Mouse (Mus musculus) heart, embryonic 14.5 days (tissue): ENCODE measurements at regions not wholly inside any gene's neighbourhood (a gene's known extent, or its start where the extent isn't known, plus 50 kb on each side); places are given as distances from the start of the nearest gene placed in this dataset.

ENCODE experiments used
- ATAC-seq: fragments of 200-750 bp; cut with Nextera tagmentation; 2 replicates; pipeline ENCODE4 v1.8.0; 2017; ENCODE audit warnings: low read depth, moderate TSS enrichment; ENCODE audit not compliant: insufficient number of reproducible peaks, insufficient read depth, low FRiP score
- H3K27ac ChIP-seq, 2 experiments: fragments of 200-500 bp in 1 of 2; fragments of 300-500 bp in 1 of 2; sonication (generic) in 1 of 2; replicated peaks in 1 of 2; 2 replicates each; pipeline ENCODE4 v1.5.1; 2012 to 2014; ENCODE audit warnings: low read depth in 2 of 2, low read length in 2 of 2, control low read depth in 1 of 2, mild to moderate bottlenecking in 1 of 2, mixed read lengths in 1 of 2; ENCODE audit not compliant: control insufficient read depth in 1 of 2, insufficient read depth in 1 of 2
- H3K27me3 ChIP-seq: fragments of 300-500 bp; sonication (generic); 2 replicates; pipeline ENCODE4 v1.6.1; 2014; ENCODE audit warnings: mild to moderate bottlenecking, low read length, control low read depth; ENCODE audit not compliant: control insufficient read depth, insufficient read depth
- H3K36me3 ChIP-seq: fragments of 300-500 bp; sonication (generic); 2 replicates; pipeline ENCODE4 v1.6.1; 2014; ENCODE audit warnings: mild to moderate bottlenecking, control low read depth, low read length, mixed read lengths; ENCODE audit not compliant: control insufficient read depth, insufficient read depth
- H3K4me1 ChIP-seq, 2 experiments: fragments of 200-500 bp in 1 of 2; fragments of 300-500 bp in 1 of 2; sonication (generic) in 1 of 2; 2 replicates each; pipeline ENCODE4 v1.6.1; 2012 to 2014; ENCODE audit warnings: low read length in 2 of 2, control low read depth in 1 of 2, mixed read lengths in 1 of 2; ENCODE audit not compliant: control insufficient read depth in 2 of 2, insufficient read depth in 2 of 2
- H3K4me2 ChIP-seq: fragments of 300-500 bp; sonication (generic); 2 replicates; pipeline ENCODE4 v1.6.1; 2014; ENCODE audit warnings: mild to moderate bottlenecking, low read length
- H3K4me3 ChIP-seq, 2 experiments: fragments of 200-500 bp in 1 of 2; fragments of 300-500 bp in 1 of 2; sonication (generic) in 1 of 2; 2 replicates each; pipeline ENCODE4 v1.5.1; 2012 to 2014; ENCODE audit warnings: low read length in 2 of 2, mild to moderate bottlenecking in 2 of 2, control low read depth in 1 of 2, low read depth in 1 of 2, moderate library complexity in 1 of 2; ENCODE audit not compliant: control insufficient read depth in 1 of 2, insufficient read depth in 1 of 2
- H3K9ac ChIP-seq: fragments of 300-500 bp; sonication (generic); 2 replicates; pipeline ENCODE4 v1.6.1; 2014; ENCODE audit warnings: mild to moderate bottlenecking, low read length
- H3K9me3 ChIP-seq: fragments of 300-500 bp; sonication (generic); 2 replicates; pipeline ENCODE4 v1.6.1; 2016; ENCODE audit warnings: low read length, control low read depth; ENCODE audit not compliant: control insufficient read depth
- WGBS: fragments of 180-500 bp; shearing (Covaris S2); extraction: QIAGEN DNeasy Blood & Tissue Kit; methylation state at CpG from one replicate; pipeline ENCODE4 v1.1.7; 2014; 5-methylcytosine and 5-hydroxymethylcytosine counted together

DNA sequence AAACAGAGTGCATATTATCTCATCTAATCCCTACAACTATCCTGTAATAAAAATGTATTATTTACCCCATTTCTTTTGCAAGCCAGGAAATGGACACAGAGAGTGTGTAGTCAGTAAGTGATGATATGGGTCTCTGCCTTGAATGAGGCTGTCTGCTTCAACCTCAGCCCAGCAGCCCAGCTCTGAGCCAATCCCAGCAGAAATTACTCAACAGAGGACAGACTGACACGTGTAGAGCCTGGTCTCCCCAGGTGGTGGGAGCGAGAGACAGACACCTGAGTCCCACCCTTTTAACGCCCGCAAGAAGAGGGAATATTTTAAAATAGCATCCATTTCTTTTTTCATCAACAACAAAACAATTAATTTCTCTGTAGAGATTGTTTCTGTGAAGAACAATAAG lies 68.1 kb upstream of the Zfp536 start:
- no peak for ATAC-seq
- H3K4me1 ChIP-seq: peaks cover 24 to 33% of the 10 kb centered on the region in 2 experiments
- no peaks in the 10 kb centered on the region for H3K27me3 ChIP-seq
- peak overlapping the region; percentile 56; the same call in 1 of the 2 replicates for H3K9ac ChIP-seq
- WGBS: 27% methylated on average over 4 of the region's 4 CpGs
- H3K9me3 ChIP-seq: no peaks in the 10 kb centered on the region
- H3K4me3 ChIP-seq: no peak overlapping the region
- H3K4me2 ChIP-seq: peak overlapping the region; percentile 67
- no peaks in the 10 kb centered on the region for H3K36me3 ChIP-seq
- no peak overlapping the region for H3K27ac ChIP-seq

DNA sequence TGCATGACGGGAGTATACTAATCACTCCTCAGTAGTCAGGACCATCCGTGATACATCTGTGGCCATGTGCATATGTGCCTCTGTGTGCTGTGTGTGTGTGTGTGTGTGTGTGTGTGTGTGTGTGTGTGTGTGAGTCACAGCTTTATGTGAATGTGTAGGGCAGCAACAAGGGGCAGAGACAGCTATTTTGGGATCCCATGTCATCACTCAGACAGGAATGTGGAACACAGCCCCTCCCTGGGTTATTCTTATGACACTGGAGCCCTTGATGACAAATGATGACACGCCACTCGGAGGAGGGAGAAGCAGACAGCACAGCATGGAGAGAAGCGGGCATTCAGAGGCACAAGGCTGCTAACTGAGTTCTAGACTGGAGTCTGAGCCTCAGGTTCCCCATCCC lies 64.4 kb upstream of the Zfp536 start:
- peaks cover 24 to 33% of the 10 kb centered on the region in 2 experiments for H3K4me1 ChIP-seq
- H3K27me3 ChIP-seq: no peaks in the 10 kb centered on the region
- ATAC-seq: peak; percentile 63
- peak overlapping the region; percentile 6; the same call in 1 of the 2 replicates for H3K4me2 ChIP-seq
- no peaks in the 10 kb centered on the region for H3K9me3 ChIP-seq
- H3K36me3 ChIP-seq: no peaks in the 10 kb centered on the region
- no peak overlapping the region for H3K4me3 ChIP-seq
- H3K9ac ChIP-seq: peak overlapping the region; percentile 34; the same call in 1 of the 2 replicates
- H3K27ac ChIP-seq: peak overlapping the region; percentile 88 to 93
- WGBS: 32% methylated on average over 5 of the region's 5 CpGs

DNA sequence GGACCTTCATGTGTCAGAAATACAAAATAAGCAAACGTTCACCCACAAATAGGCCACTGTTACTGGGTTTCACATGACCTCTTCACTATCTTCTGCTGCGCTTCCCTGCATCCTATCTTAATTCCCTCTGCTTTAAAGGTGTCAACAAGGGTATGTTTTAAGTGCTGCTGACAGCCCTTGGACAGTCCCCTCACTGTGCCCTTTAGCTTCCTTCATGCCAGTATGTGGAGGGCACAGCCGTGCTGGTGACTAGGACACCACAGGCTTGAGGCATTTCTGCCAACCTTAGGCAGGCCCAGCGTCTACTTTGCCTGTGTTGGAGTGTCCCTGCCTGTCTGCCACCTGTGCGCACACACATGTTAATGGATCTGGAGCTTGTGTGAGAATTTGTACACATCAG lies 63.9 kb upstream of the Zfp536 start:
- Histone ChIP-seq H3K27me3 (no peaks in the 10 kb centered on the region), H3K27ac (peak overlapping the region; percentile 88 to 93)
- 42% methylated on average over 5 of the region's 5 CpGs for WGBS

DNA sequence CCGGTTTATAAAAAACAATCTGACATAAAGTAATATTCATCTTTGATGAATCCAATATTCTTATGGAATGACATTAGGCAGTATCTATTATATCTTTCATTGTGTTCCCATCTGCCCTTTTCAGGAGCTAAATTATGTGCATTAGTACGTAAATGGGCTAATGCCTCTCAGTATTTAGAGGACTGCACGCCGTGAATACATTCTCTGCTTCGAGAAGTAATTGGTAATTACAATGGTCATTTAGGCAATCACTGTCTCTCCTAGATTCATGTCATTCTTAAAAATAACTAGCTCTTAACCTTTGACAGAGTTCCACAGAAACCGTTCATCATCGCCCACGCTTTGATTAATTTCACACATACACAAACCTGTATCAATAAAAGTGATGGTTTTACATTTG lies 60.0 kb upstream of the Zfp536 start:
- Histone ChIP-seq H3K4me2 (no peak overlapping the region), H3K9me3 (no peaks in the 10 kb centered on the region), H3K36me3 (no peaks in the 10 kb centered on the region), H3K4me1 (peaks cover 19 to 21% of the 10 kb centered on the region in 2 experiments), H3K27ac (no peak overlapping the region), H3K4me3 (no peak overlapping the region), H3K9ac (no peak overlapping the region), H3K27me3 (no peaks in the 10 kb centered on the region)
- no peak for ATAC-seq
- 84% methylated on average over 8 of the region's 8 CpGs for WGBS

More for the DNA sequence above, 63.9 kb upstream of the Zfp536 start:
- peak overlapping the region; percentile 34; the same call in 1 of the 2 replicates for H3K9ac ChIP-seq
- H3K4me2 ChIP-seq: no peak overlapping the region
- H3K4me1 ChIP-seq: peaks cover 21 to 29% of the 10 kb centered on the region in 2 experiments
- H3K4me3 ChIP-seq: no peak overlapping the region
- H3K9me3 ChIP-seq: no peaks in the 10 kb centered on the region
- no peaks in the 10 kb centered on the region for H3K36me3 ChIP-seq
- peak; percentile 64 for ATAC-seq

DNA sequence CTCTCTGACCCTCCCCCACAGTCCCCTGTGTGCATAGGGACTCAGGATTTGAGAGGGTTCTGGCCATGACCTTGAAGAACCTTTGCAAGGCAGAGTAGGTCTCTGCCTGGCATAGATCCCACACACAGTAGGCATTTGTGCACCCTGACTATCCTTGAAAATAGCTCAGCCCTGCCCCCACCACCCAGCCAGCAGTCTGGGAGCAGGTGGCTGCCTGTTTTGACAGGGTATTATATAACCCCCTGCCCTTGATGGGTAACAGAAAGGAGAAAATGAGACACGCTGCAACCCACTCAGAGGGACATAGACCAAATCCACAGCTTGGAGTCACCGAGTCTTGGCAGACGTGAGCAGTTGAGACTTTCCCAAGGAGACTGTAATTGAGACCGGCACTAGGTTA lies 58.9 kb upstream of the Zfp536 start:
- no peaks in the 10 kb centered on the region for H3K27me3 ChIP-seq
- no peaks in the 10 kb centered on the region for H3K9me3 ChIP-seq
- peaks cover 10 to 12% of the 10 kb centered on the region in 2 experiments for H3K4me1 ChIP-seq
- 56% methylated on average over 4 of the region's 4 CpGs for WGBS
- H3K4me3 ChIP-seq: no peak overlapping the region
- no peaks in the 10 kb centered on the region for H3K36me3 ChIP-seq
- ATAC-seq: no peak
- no peak overlapping the region for H3K27ac ChIP-seq
- no peak overlapping the region for H3K4me2 ChIP-seq
- H3K9ac ChIP-seq: no peak overlapping the region

DNA sequence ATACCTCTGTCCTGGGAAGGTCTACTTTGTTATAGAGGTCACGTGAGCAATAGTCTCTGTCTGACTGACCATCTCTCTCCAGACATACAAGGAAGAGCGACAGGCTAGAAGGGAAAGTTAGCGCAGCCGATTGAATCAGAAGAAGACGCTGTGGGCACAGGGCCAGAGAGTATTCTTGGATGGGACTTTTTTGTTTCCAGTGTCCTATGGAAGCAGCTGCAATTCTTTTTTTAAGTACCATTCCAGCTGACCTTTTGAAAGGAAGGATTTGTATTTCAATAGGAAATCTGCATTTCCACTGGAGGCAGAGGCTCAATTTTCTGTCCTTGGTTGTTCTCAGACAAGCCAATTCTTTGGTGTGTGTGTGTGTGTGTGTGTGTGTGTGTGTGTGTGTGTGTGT lies 52.3 kb upstream of the Zfp536 start:
- Histone ChIP-seq H3K9me3 (no peaks in the 10 kb centered on the region), H3K4me2 (no peak overlapping the region), H3K4me1 (peaks cover 0 to 2% of the 10 kb centered on the region in 2 experiments; a peak in 1 of 4 replicates), H3K36me3 (no peaks in the 10 kb centered on the region), H3K4me3 (no peak overlapping the region), H3K9ac (no peak overlapping the region), H3K27me3 (no peaks in the 10 kb centered on the region), H3K27ac (no peak overlapping the region)
- ATAC-seq: no peak
- 82% methylated on average over 5 of the region's 5 CpGs for WGBS
